Mouse (Mus musculus): ENCODE measurements around the gene Ccn1. TPM values are rescaled to one million over a fixed set of nuclear protein-coding genes. Genes with fewer than 3 reads are reported as not detected.

The Ccn1 gene
- polyA plus RNA-seq, 1 experiment: 79.9 TPM

GRCm38 (mm10) chr3:145608320-145608719 lies 41.5 kb downstream of the Ccn1 start:
- no peaks in the 10 kb centered on the region for H3K4me1 ChIP-seq (ENCODE audit: control insufficient read depth, insufficient read depth, low read length)
- 85% methylated on average over 5 of the region's 5 CpGs for WGBS
- DNase-seq: no peak
- H3K4me3 ChIP-seq (replicated peaks; ENCODE audit: extremely low read depth, low read depth, low read length): no peak overlapping the region
- TF ChIP-seq CTCF (IDR thresholded peaks at IDR 0.05; ENCODE audit: insufficient read depth, low read length) (no peak), POLR2A (IDR thresholded peaks at IDR 0.05; ENCODE audit: borderline replicate concordance, extremely low read depth, low read depth, low read length) (no peak)

GRCm38 (mm10) chr3:145605437-145606123 lies 44.2 kb downstream of the Ccn1 start:
- 81% methylated on average over 5 of the region's 5 CpGs for WGBS
- DNase-seq: no peak
- Histone ChIP-seq H3K4me1 (ENCODE audit: control insufficient read depth, insufficient read depth, low read length) (no peaks in the 10 kb centered on the region), H3K4me3 (replicated peaks; ENCODE audit: extremely low read depth, low read depth, low read length) (no peak overlapping the region)
- no peak for TF ChIP-seq POLR2A (IDR thresholded peaks at IDR 0.05; ENCODE audit: borderline replicate concordance, extremely low read depth, low read depth, low read length)
- no peak for TF ChIP-seq CTCF (IDR thresholded peaks at IDR 0.05; ENCODE audit: insufficient read depth, low read length)

GRCm38 (mm10) chr3:145602410-145603206 lies 47.2 kb downstream of the Ccn1 start:
- TF ChIP-seq CTCF (IDR thresholded peaks at IDR 0.05; ENCODE audit: insufficient read depth, low read length) (no peak), POLR2A (IDR thresholded peaks at IDR 0.05; ENCODE audit: borderline replicate concordance, extremely low read depth, low read depth, low read length) (no peak)
- no peak for DNase-seq

GRCm38 (mm10) chr3:145601345-145601744 lies 48.4 kb downstream of the Ccn1 start:
- WGBS: 48% methylated on average over 6 of the region's 6 CpGs
- TF ChIP-seq CTCF (IDR thresholded peaks at IDR 0.05; ENCODE audit: insufficient read depth, low read length): no peak
- no peak for TF ChIP-seq POLR2A (IDR thresholded peaks at IDR 0.05; ENCODE audit: borderline replicate concordance, extremely low read depth, low read depth, low read length)
- DNase-seq: no peak
- no peak overlapping the region for H3K4me3 ChIP-seq (replicated peaks; ENCODE audit: extremely low read depth, low read depth, low read length)
- H3K4me1 ChIP-seq (ENCODE audit: control insufficient read depth, insufficient read depth, low read length): no peaks in the 10 kb centered on the region

More at GRCm38 (mm10) chr3:145602410-145603206, 47.2 kb downstream of the Ccn1 start:
- Histone ChIP-seq H3K4me3 (replicated peaks; ENCODE audit: extremely low read depth, low read depth, low read length) (no peak overlapping the region), H3K4me1 (ENCODE audit: control insufficient read depth, insufficient read depth, low read length) (no peaks in the 10 kb centered on the region)
- WGBS: 65% methylated on average over 11 of the region's 11 CpGs

- TF ChIP-seq POLR2A (IDR thresholded peaks at IDR 0.05; ENCODE audit: borderline replicate concordance, extremely low read depth, low read depth, low read length): no peak
- TF ChIP-seq CTCF (IDR thresholded peaks at IDR 0.05; ENCODE audit: insufficient read depth, low read length): no peak
- WGBS: 76% methylated on average over 6 of the region's 6 CpGs
- no peaks in the 10 kb centered on the region for H3K4me1 ChIP-seq (ENCODE audit: control insufficient read depth, insufficient read depth, low read length)
- no peak overlapping the region for H3K4me3 ChIP-seq (replicated peaks; ENCODE audit: extremely low read depth, low read depth, low read length)
- no peak for DNase-seq
Measured at GRCm38 (mm10) chr3:145600801-145601200, 49.0 kb downstream of the Ccn1 start.

GRCm38 (mm10) chr3:145599059-145599458 lies 50.7 kb downstream of the Ccn1 start:
- no peak for DNase-seq
- 91% methylated on average over 7 of the region's 7 CpGs for WGBS
- Histone ChIP-seq H3K4me3 (replicated peaks; ENCODE audit: extremely low read depth, low read depth, low read length) (no peak overlapping the region), H3K4me1 (ENCODE audit: control insufficient read depth, insufficient read depth, low read length) (no peaks in the 10 kb centered on the region)
- TF ChIP-seq CTCF (IDR thresholded peaks at IDR 0.05; ENCODE audit: insufficient read depth, low read length) (no peak), POLR2A (IDR thresholded peaks at IDR 0.05; ENCODE audit: borderline replicate concordance, extremely low read depth, low read depth, low read length) (no peak)

Other genes with a start within 250 kb of the Ccn1 start
- gene Znhit6, start 73.8 kb downstream of the Ccn1 start, polyA plus RNA-seq (2012; rRNA removed): 1.8 and 4.2 TPM in 2 replicates
- gene Ddah1, start 108.7 kb upstream of the Ccn1 start, polyA plus RNA-seq (2012; rRNA removed): 16.1 and 20.7 TPM in 2 replicates

All from lung, adult 2 months (tissue).